Mouse (Mus musculus): ENCODE results near the gene Il10rb. TPM values are rescaled to one million over a fixed set of nuclear protein-coding genes. Genes with fewer than 3 reads are reported as not detected.

Il10rb gene
- total RNA-seq, 2 experiments from 2014 or later, result 64.6 to 68.3 TPM

DNA sequence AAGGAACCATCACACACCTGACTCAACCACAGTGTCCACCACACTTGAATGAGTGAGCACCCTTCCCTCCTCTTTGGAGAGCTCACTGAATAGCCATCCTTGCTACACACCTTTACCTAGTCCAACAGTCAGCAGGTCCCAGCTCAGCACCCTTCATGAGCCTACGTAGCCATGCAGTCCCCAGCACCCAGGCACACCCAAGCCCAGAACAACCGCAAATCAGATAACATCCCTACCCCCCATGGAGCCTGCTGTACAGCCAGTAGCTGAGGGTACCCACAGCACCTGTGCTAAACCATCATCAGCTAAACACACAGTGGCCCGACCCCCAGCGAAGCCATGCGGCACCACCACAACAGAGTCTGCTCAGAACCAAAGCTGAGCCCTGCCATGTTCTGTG is 42.1 kb downstream of the Il10rb start:
- ATAC-seq (ENCODE audit: poor library complexity, severe bottlenecking), result no peak

DNA sequence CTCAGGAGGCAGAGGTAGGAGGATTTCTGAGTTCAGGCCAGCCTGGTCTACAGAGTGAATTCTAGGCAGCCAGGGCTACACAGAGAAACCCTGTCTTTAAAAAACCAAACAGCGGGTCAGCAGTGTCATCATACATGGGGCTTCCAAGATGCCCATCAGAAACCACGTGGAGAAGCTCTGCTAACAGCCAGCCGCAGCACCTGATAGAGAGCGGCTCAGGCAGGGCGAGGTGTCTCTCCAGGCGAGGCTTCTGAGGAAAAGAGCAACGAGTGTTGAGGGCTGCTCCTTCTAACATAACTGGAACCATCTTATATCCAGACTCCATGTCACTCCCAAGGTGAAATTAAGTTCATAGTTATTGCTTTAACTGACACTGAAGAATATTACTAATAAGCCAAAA is 42.9 kb downstream of the Il10rb start:
- no peak for ATAC-seq (ENCODE audit: poor library complexity, severe bottlenecking)

DNA sequence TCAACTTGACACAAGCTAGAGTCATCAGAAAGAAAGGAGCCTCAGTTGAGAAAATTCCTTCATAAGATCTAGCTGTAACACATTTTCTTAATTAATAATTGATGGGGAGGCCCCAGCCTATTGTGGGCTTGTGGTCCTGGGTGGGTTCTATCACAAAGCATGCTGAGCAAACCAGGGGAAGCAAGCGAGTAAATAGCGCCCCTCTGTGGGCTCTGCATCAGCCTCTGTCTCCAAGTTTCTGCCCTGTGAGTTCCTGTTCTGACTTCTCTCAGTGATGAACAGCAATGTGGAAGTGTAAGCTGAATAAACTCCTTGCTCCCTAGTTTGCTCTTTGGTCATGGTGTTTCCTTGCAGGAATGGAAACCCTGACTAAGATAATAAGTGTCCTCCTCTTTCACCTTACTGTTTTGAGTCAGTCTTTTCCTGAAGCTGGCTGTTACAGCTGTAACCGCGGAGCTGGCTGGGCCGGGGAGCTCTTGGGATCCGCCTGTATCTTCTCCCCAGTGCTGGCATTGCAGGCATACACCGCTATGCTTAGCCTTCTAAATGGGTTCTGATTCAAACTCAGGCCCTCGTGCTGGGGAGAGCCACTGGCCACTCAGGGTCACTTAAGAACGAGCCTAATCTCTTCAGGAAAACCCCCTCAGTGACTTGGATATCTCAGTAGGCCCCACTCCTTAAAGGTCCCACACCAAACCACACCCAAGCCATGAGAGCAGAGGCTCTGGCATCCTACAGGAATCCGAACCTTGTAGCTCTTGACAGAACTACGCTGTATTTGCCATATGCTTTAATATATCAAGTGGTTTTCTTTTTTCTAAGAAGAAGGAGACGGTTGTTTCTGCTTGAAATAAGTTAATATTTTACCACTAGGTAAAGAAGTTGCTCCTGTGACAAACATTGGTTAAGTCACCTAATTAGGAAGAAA is 44.4 kb downstream of the Il10rb start:
- ATAC-seq (ENCODE audit: poor library complexity, severe bottlenecking), result no peak

DNA sequence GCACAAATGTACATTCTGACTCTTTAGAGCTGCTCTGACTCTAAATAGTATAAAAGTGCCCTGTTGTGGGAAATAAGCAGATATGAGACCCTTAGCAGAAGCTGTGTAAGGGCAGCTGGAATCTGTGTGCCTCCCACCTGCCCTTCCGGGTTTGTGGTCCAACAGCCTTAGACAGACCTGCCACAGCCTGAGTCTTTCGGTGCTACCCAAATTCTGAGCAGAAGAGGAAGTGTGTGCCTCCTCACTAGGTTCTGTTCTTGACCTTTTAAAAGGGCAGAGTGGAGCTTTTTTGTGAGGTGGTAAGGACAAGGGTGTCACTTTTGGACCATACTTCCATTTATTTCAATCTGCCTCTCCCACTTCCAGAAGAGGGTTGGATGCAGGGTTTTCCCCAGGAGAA is 46.0 kb downstream of the Il10rb start:
- ATAC-seq (ENCODE audit: poor library complexity, severe bottlenecking), result peak; percentile 62

DNA sequence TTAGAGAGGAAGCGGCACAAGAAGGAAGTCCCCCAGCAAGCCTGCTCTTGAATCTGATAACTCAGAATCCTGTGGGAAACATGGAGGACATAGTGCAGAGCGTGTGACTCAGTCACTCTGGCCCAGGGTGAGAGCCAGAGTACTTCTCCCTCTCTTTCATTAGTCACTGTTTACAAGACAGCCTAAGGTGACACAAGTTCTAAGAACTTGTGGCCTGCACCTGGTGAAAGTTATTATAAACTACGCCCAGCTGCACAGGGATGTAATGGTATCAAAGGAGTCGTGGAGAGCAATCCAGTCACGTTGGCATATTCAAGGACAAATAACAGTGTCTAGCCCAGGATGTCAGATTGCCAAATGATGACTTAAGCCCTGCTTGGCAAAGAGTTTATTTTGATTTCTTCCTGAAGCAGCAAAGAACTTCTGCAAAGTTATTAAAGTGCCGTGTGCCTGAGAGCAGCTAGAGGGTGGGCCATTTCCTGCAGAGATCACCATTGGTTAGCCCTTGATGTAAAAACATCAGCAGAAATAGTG is 46.5 kb downstream of the Il10rb start:
- ATAC-seq (ENCODE audit: poor library complexity, severe bottlenecking), result peak; percentile 39

DNA sequence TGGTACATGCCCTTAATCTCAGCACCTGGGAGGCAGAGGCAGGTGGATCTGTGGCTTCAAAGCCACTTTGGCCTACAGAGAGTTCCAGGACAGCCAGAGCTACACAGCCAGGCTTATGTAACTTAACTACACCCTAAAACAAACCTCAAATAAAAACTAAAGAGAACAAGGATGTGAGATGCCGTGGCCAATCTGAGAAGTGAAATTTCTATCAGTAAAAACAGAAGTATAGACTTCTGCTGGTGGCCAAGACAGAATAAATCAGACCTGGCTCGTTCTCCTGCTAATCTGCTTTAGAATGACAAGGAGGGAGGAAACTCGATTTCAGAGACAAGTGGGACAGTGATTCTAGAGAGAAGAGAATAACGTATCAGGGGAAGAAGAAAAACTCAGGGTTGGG is 49.9 kb downstream of the Il10rb start:
- peak; percentile 34; the same call in 1 of the 2 replicates for ATAC-seq (ENCODE audit: poor library complexity, severe bottlenecking)

DNA sequence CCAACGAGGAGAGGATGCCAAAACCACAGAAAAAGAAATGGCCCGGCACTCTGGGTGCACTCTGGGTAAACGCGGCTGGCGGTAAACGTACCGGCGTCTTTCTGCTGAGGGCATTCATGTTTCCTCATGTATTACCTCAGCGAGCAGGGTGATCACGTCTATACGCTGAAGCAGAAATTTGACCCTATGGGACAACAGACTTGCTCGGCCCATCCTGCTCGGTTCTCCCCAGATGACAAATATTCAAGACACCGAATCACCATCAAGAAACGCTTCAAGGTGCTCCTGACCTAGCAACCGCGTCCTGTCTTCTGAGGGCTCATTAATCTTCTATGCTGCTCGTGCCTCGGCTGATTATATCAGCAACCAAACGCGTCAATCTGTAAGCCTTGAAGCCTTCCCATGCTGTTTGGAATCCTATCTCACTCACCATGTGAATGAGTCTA is 52.4 kb downstream of the Il10rb start:
- ATAC-seq (ENCODE audit: poor library complexity, severe bottlenecking), result 0 out of 2 replicates have a peak, but pooled peaks have one; percentile 10

DNA sequence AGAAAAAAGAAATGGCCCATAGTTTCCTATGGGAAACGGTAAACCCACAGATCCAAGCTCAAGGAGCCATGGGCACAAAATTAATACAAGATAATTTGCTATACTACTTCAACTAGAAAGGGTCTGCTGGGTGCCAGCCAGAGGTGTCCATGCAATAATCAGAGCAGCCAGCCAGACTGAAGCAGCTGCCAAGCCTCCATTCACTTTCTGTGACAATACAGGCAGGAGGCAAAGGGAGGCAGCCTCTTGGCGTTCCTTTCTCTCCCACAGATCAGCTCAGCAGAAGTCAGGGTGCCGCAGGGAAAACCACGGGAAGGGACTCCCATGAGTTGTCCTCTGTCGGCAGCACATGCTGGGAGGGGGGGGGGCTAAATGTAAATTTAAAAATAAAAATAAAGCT is 53.0 kb downstream of the Il10rb start:
- ATAC-seq (ENCODE audit: poor library complexity, severe bottlenecking), result no peak

DNA sequence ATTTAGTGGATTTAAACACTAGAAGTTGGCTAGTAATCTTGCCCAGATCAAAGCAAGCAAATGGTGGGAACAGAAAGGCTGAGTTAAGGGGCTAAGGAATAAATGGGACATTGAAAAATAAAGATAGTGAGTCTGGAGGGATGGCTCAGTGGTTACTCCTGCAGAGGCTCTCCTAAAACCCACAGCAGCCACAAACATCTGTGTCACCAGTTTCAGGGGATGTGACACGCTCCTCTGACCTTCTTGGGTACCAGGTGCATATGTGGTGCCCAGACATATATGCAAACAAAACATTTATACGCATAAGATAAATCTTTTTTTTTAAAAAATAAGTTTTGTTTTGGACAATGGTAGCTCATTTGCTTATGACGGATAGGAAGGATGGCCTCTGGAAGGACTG is 53.4 kb downstream of the Il10rb start:
- no peak for ATAC-seq (ENCODE audit: poor library complexity, severe bottlenecking)

DNA sequence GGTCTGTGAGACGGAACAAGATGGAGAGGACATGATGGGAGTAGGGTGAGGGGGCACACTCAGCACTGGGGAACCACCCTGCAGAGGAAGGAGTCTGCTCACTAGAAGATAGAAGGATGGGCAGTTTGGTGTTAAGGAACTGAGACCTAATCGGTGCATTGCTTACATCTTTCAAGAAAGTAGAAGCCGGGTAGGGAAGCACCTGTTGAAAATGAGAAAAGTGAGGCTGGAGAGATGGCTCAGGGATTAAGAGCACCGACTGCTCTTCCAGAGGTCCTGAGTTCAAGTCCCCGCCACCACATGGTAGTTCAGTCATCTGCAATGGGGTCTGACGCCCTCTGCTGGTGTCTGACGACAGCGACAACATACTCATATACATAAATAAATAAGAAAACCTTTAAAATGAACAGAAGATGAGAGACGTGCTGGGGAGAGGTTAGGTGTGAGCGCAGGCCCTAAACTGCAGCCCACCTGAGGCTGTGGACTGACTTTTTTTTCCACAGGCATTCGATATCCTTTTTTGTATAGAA is 53.9 kb downstream of the Il10rb start:
- no peak for ATAC-seq (ENCODE audit: poor library complexity, severe bottlenecking)

DNA sequence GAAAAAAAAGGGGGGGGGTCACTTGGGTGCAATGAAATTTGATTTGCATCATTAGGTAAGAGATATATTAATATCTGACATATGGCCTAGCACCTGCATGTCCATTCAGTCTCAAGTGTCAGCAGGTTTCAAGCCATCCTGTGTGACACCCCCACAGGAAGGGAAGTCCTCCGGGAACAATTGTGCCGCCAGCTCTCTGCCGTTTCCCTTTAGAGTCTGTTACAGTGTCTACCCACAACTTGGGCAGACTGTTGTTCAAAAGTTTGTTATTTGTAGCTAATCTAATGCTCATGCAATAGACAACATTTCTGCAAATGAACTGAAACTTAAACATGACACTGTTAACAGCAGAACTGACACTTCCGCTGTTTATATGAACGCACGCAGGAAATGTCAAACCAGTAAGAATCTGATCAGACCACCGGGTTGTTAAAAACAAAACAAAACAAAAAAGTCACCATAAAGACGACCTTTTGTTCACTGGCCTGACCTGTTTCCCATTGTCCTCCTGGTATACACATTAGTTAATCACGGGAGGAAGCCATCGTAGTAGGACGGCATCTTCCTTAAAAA is 55.2 kb downstream of the Il10rb start:
- ATAC-seq (ENCODE audit: poor library complexity, severe bottlenecking), result peak; percentile 8; the same call in 1 of the 2 replicates

DNA sequence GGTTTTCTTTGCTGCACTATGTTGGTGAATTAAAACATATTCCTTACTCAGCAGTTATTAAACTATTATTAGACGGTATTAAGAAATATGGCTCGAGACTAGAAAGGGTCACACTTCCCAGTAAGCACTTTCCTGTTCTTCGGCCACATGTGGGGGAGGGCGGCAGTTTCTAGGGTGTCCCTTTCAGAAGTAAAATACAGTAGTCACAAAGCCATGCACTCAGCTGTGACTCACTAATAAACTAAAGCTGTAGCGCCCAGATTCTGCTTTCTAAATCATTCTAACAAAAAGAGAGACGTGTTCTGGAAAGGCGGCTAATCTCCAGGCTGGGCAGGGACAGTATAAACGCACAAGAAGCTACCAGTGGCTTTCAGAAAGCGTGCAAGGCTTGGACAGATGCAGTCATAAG is 55.8 kb downstream of the Il10rb start:
- peak; percentile 4; the same call in 1 of the 2 replicates for ATAC-seq (ENCODE audit: poor library complexity, severe bottlenecking)

DNA sequence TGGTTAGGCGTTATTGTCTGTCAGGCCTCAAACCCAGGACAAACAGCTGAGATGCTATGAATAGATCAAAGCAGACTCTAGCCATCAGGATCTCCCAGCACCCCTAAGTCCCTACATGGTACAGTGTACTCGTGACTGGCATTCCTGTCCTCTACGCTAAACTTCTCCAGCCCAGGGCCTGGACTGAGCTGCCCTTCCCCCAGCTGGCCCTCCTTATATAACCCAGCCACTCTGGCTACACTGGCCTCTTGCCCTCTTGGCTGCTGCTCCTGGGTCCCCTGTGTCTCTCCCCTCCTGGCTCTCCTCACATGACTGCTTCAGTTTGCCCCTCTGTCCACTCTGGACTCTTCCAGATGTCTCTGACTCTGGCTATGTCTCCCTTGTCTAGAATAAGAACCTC is 56.7 kb downstream of the Il10rb start:
- ATAC-seq (ENCODE audit: poor library complexity, severe bottlenecking), result no peak

DNA sequence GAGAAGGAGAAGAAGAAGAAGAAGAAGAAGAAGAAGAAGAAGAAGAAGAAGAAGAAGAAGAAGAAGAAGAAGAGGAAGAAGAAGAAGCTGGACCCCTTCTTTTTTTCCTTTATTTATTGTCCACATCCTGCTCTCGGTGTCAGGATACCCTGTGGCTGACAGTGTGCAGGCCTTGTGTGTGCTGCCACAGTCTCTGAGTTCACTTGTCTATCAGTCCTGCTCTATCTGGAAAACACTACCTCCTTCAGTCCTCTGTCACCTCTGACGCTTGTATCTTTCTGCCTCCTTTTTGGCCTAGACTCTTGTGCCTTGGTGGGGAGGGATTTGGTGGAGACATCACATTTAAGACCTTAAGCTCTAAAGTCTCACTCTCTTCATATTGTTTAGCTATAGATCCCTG is 57.4 kb downstream of the Il10rb start:
- no peak for ATAC-seq (ENCODE audit: poor library complexity, severe bottlenecking)

DNA sequence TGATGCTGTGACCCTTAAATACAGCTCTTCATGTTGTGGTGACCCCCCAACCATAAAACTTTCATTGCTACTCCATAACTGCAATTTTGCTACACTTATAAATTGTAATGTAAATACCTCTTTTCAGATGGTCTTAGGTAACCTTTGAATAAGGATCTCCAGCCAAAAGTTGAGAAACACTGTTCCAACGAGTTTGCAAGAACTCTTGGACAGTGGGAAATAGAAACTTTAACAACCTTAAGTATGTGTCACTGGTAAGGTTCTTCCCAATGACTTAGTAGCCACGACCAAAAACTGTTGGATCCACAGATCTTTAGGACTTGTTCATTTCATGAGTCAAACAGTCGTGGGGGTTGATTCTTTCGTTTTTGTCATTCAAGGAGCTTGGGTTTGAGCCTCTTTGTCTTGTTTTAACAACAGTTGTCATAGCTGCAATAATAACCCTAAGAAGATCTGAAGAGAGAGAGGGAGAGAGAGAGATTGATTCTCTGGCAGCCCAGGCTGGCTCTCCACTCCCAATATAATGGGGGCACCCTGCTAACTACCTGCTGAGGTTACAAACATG is 58.0 kb downstream of the Il10rb start:
- no peak for ATAC-seq (ENCODE audit: poor library complexity, severe bottlenecking)

DNA sequence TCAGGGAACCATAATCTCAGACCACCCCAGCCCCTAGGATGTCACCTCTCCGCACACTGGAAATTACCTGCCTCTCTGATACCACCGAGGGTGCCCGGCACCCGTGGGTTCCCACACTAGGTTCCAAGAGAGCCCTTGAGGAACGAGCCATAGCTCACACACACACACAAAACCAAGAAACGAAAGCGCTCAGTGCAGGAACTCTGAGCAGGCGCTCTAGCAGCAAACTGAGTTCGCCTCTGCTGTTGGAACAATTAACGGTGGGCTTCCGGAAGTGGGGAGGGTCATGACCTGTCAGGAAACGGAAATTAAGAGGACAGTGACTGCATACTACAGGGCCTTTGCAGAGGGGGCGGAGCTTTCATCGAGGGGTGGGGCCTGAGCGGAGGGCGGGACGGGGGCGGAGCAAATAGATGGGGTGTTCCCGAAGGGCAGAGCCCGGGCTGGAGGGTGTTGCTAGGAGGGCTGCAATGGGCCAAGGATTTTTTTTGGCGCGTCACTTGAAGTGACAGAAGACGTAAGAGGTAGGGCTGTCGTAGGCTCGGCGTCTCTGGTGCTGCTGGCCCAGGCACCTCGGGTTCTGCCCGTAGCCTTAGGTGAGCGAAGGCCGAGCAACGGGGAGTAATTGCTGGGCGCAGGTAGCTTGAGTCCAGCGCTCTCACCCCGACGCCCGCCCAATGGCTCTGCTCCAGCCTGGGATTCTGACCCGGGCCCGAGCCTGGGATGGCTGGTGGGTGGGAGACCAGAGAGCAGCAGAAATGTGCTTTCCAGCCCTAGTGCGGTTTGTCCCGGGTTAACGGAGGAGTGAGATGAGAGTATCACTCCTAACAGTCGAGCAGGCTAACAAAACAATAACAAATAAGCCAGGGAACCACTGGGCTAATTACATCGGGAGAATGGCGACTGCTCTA is 58.9 kb downstream of the Il10rb start:
- peak; percentile 77 for ATAC-seq (ENCODE audit: poor library complexity, severe bottlenecking)

DNA sequence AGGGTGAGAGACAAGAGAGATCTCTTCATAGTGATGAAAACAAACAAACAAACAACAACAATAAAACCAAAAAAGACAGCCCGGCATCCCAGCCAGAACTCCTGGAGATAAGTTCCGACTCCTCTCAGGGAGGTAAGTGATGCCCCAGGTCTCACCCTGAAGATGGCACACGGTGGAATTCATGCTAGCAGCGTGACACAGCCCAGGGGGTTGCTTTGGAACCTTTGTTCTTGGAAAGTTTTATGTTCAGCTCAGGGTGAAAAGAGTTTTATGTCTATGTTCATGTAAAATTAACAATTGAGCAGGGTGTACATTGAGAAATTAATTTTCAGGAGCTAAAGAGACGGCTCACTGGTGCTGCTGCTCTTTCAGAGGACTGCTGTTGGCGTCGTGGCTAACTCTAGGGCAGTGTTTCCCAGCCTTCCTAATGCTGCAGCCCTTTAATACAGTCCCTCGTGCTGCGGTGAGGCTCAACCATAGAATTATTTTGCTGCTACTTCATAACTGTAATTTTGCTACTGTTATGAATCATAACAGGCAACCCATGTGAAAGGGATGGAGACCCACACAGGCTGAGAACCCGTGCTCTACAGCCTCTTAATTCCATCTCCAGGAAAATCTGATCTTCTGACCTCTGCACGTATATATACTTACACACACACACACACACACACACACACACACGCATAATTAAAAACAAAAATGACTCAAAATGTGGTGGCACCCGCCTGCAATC is 59.7 kb downstream of the Il10rb start:
- no peak for ATAC-seq (ENCODE audit: poor library complexity, severe bottlenecking)

DNA sequence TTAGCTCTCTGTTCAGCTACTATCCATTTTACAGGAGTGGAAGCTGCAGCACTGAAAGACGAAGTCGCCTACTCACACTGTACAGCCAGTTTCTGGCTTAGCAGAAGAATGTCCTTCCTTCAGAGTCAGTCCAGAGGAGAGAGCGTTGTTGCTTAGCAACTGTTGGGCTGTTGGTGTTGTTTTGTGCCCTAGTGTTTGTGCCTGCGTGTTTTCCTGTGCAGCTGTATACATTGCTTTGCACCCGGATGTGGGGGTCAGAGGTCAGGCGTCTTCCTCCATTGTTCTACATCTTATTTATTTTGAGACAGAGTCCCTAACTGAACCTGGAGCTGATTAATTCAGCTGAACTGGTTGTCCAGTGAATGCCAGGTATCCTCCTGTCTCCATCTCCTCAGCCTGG is 60.6 kb downstream of the Il10rb start:
- ATAC-seq (ENCODE audit: poor library complexity, severe bottlenecking), result no peak

DNA sequence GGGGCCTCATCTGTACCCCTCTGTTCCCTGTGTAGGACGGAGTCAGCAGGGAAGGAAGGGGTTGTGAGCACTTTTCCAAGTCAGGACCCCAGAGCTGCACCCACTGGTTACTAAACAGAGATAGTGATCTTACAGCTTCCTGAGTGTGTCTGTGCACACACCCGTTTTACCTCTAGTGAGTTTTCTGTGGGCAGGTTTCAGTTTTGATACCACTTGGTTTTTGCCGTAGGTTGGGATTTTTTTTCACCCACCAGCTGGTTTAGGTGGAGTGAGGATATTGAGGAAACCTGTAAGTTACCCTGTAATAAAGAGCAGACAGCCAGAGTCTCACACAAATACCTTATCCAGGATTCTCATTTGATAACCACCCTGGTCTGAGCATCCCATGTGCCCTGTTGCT is 64.5 kb downstream of the Il10rb start:
- no peak for ATAC-seq (ENCODE audit: poor library complexity, severe bottlenecking)

DNA sequence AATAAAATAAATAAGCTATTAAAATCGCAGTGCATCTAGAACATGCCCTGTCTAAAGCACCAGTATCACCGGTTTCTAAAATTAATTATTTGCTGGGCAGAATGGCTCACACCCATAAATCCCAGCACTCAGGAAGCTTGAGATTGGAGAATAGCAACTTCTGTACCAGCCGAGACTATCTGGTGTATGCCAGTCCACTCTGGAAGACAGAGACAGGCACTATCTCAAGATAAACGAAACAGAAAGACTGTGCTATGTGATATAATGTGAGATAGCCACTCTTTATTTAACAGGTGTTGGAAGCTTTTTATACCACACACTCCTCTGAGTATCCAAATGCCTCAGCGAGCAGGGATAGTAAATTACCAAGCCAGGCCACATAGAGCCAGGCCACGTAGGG is 65.5 kb downstream of the Il10rb start:
- no peak for ATAC-seq (ENCODE audit: poor library complexity, severe bottlenecking)
